Mouse (Mus musculus): Measurements from ENCODE around the gene Slc9a1. TPM values are rescaled to one million over a fixed set of nuclear protein-coding genes. Genes with fewer than 3 reads are reported as not detected.

Gene Slc9a1
- polyA plus RNA-seq, 1 experiment, result 30.1 TPM

DNA sequence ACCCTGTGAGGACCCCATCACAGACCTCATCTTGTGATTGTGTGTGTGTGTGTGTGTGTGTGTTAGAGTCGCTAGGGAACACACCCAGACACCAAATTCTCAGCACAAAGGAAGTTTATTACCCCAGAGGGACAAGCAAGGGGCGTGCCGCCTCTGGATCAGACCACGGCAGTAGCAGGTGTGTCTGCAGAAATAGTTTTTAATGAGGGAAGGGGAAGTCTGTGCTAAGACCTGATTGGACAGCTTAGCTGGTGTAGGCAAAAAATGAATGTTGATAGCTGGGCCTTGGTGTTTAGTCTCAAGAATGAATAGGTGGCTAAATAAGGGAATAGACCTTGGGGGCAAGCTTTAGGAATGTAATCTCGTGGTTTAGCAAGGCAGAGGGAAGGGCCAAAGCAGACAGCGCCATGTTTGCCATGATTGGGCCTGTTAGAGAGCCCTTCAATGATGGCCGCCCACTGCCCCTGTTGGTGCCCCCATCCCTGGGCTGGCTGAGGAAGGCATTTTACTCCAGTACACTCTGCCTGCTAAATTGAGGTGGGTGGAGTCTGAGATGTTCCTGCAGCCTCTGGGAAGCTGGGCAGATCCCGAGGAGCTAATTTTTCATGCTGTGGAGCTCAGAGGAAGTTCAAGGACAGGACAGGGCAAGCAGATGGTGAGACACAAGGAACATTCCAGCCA is 79.3 kb downstream of the Slc9a1 start:
- TF ChIP-seq CTCF (conservative IDR thresholded peaks at IDR 0.05; ENCODE audit: insufficient read depth, insufficient read length, low read depth, low read length), result no peak
- no peak overlapping the region for H3K27ac ChIP-seq (ENCODE audit: insufficient read depth, low read depth, low read length)
- no peak overlapping the region for H3K4me3 ChIP-seq (ENCODE audit: insufficient read depth, low read depth, low read length)
- H3K36me3 ChIP-seq (ENCODE audit: control insufficient read depth, insufficient read depth, low read length), result no peaks in the 10 kb centered on the region
- WGBS, result 68% methylated on average over 8 of the region's 8 CpGs
- H3K27me3 ChIP-seq (replicated peaks; ENCODE audit: control insufficient read depth, insufficient read depth, low read length), result no peaks in the 10 kb centered on the region
- no peak for DNase-seq
- H3K4me1 ChIP-seq (ENCODE audit: control insufficient read depth, insufficient read depth, low read length), result no peaks in the 10 kb centered on the region

DNA sequence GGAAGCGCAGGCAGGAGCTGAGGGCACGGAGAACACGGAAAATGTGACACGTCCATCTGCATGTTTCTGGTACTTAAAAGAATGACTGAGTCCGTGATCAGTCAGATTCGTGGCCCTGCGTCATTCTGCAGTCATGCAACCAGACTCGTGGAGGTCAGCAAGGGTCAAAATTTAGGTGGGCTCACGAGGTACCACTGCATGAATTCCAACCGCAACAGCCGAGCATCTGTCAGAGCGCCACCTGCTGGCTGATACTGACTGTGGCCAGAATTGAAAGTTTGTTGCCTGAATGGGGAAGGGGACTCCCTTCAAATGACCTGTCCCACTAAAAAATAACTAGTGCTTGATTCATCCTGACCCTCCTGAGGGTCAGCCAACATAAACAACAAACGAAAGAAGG is 80.2 kb downstream of the Slc9a1 start:
- Histone ChIP-seq H3K4me1 (ENCODE audit: control insufficient read depth, insufficient read depth, low read length) (no peaks in the 10 kb centered on the region), H3K27me3 (replicated peaks; ENCODE audit: control insufficient read depth, insufficient read depth, low read length) (no peaks in the 10 kb centered on the region), H3K4me3 (ENCODE audit: insufficient read depth, low read depth, low read length) (no peak overlapping the region), H3K36me3 (ENCODE audit: control insufficient read depth, insufficient read depth, low read length) (no peaks in the 10 kb centered on the region), H3K27ac (ENCODE audit: insufficient read depth, low read depth, low read length) (no peak overlapping the region)
- TF ChIP-seq CTCF (conservative IDR thresholded peaks at IDR 0.05; ENCODE audit: insufficient read depth, insufficient read length, low read depth, low read length) (peak; percentile 75), POLR2A (IDR thresholded peaks at IDR 0.05; ENCODE audit: low read depth, low read length) (no peak)
- peak; percentile 38 for DNase-seq
- 18% methylated on average over 13 of the region's 13 CpGs for WGBS

DNA sequence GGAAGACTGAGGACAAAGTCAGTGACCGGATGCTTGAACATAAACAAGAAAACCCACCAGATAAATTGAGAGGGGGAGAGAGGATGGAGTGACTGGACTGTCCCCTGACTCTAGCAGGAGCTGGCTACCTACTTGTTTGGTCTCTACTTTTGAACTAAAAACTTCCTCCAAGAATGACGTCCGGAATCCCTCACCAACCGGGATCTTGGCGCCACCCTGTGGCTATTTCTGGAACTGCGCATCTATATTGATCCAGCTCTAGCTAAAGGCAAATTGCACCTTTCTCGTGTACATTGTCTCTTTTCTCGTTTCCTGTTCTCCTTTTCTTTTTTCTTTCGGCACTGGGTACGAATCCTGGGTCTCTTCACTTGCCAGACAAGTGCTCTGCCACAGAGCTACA is 82.0 kb downstream of the Slc9a1 start:
- H3K27ac ChIP-seq (ENCODE audit: insufficient read depth, low read depth, low read length), result no peak overlapping the region
- no peaks in the 10 kb centered on the region for H3K4me1 ChIP-seq (ENCODE audit: control insufficient read depth, insufficient read depth, low read length)
- H3K27me3 ChIP-seq (replicated peaks; ENCODE audit: control insufficient read depth, insufficient read depth, low read length), result no peaks in the 10 kb centered on the region
- TF ChIP-seq POLR2A (IDR thresholded peaks at IDR 0.05; ENCODE audit: low read depth, low read length) (no peak), CTCF (conservative IDR thresholded peaks at IDR 0.05; ENCODE audit: insufficient read depth, insufficient read length, low read depth, low read length) (peak; percentile 92)
- no peaks in the 10 kb centered on the region for H3K36me3 ChIP-seq (ENCODE audit: control insufficient read depth, insufficient read depth, low read length)
- DNase-seq, result peak; percentile 83
- 5% methylated on average over 10 of the region's 10 CpGs for WGBS
- H3K4me3 ChIP-seq (ENCODE audit: insufficient read depth, low read depth, low read length), result no peak overlapping the region

DNA sequence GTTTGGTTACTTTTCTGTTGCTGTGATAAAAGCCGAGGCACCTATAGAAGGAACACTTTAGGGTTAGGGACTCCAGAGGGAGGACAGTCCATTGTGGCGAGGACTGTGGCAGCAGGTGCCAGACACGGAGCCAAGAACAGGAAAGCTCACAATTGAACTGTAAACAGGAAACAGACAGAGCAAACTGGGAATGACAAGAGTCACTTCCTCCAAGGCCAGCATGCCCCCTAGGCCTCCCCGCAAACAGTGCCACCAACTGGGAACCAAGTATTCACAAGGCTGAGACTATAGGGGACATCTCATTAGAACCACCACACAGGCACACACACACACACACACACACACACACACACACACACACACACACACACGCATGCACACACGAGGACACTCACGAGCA is 82.9 kb downstream of the Slc9a1 start:
- TF ChIP-seq POLR2A (IDR thresholded peaks at IDR 0.05; ENCODE audit: low read depth, low read length) (no peak), CTCF (conservative IDR thresholded peaks at IDR 0.05; ENCODE audit: insufficient read depth, insufficient read length, low read depth, low read length) (no peak)
- WGBS, result 80% methylated on average over 7 of the region's 7 CpGs
- H3K4me3 ChIP-seq (ENCODE audit: insufficient read depth, low read depth, low read length), result no peak overlapping the region
- no peaks in the 10 kb centered on the region for H3K27me3 ChIP-seq (replicated peaks; ENCODE audit: control insufficient read depth, insufficient read depth, low read length)
- no peaks in the 10 kb centered on the region for H3K36me3 ChIP-seq (ENCODE audit: control insufficient read depth, insufficient read depth, low read length)
- no peak overlapping the region for H3K27ac ChIP-seq (ENCODE audit: insufficient read depth, low read depth, low read length)
- no peak for DNase-seq
- H3K4me1 ChIP-seq (ENCODE audit: control insufficient read depth, insufficient read depth, low read length), result no peaks in the 10 kb centered on the region

DNA sequence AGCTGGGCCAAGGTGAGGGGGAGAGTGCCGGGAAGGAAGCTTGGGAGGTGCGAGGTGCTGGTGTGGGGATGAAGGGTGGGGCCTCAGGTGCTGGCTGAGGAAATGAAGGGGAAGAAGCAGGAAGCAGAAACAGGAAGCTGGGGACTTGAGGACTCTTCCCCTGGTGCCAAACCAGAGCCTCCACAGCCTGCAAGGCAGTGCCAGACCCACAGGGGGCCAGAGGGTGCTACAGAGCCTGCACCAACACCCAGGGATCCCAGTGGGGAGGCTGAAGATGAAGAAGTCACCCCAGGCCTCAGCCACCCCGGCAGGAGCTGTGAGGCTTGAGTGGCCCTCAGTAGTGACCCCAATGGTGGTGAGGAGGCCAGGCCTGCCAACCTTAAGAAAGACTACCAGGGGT is 88.5 kb downstream of the Slc9a1 start:
- H3K4me3 ChIP-seq (ENCODE audit: insufficient read depth, low read depth, low read length), result no peak overlapping the region
- WGBS, result 78% methylated on average over 3 of the region's 3 CpGs
- H3K27me3 ChIP-seq (replicated peaks; ENCODE audit: control insufficient read depth, insufficient read depth, low read length), result no peaks in the 10 kb centered on the region

DNA sequence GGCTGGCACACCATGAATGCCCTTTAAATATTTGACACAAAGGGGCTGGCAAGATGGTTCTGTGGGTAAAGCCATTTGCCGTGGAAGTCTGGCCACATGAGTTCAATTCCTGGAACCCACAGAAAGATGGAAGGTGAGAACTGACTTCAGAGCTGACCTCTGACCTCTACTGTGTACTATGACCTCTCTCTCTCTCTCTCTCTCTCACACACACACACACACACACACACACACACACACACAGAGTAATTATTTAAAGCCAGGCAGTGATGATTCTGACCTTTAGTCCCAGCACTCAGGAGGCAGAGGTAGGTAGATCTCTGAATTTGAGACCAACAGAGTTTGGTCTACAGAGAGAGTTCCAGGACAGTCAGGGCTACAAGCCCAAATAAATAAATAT is 90.5 kb downstream of the Slc9a1 start:
- H3K27me3 ChIP-seq (replicated peaks; ENCODE audit: control insufficient read depth, insufficient read depth, low read length), result no peaks in the 10 kb centered on the region
- no peak overlapping the region for H3K27ac ChIP-seq (ENCODE audit: insufficient read depth, low read depth, low read length)
- no peak overlapping the region for H3K4me3 ChIP-seq (ENCODE audit: insufficient read depth, low read depth, low read length)
- 68% methylated on average over 1 of the region's 1 CpGs for WGBS
- no peaks in the 10 kb centered on the region for H3K4me1 ChIP-seq (ENCODE audit: control insufficient read depth, insufficient read depth, low read length)
- H3K36me3 ChIP-seq (ENCODE audit: control insufficient read depth, insufficient read depth, low read length), result no peaks in the 10 kb centered on the region
- no peak for TF ChIP-seq POLR2A (IDR thresholded peaks at IDR 0.05; ENCODE audit: low read depth, low read length)
- peak; percentile 73 for DNase-seq

More for the DNA sequence above, 88.5 kb downstream of the Slc9a1 start:
- TF ChIP-seq CTCF (conservative IDR thresholded peaks at IDR 0.05; ENCODE audit: insufficient read depth, insufficient read length, low read depth, low read length), result no peak
- no peak for TF ChIP-seq POLR2A (IDR thresholded peaks at IDR 0.05; ENCODE audit: low read depth, low read length)
- no peak for DNase-seq
- H3K27ac ChIP-seq (ENCODE audit: insufficient read depth, low read depth, low read length), result no peak overlapping the region
- no peaks in the 10 kb centered on the region for H3K36me3 ChIP-seq (ENCODE audit: control insufficient read depth, insufficient read depth, low read length)
- no peaks in the 10 kb centered on the region for H3K4me1 ChIP-seq (ENCODE audit: control insufficient read depth, insufficient read depth, low read length)

DNA sequence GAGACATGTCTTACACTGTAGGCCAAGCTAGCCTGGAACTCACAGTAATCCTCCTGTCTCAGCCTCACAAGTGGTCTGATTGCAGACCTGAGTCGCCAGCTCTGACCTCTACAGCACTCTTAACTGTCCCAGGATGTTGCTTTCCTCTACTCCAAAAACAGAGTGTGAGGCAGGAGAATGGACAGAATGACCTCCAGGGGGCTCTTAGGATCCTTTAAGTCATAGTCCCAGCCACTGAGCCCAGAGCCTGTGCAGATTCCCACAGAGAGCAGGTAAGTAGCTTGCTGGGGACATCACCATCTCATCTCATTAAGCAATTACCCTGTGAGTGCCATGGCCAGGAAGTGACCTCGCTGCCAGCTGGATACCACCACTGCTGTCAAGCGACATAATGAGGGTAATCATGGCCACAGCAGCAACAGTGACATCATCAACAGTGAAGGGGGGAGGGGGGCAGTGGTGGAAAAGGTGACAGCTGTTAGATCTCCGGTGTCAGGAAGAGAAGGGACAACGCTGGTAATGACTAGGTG is 91.4 kb downstream of the Slc9a1 start:
- no peak for TF ChIP-seq POLR2A (IDR thresholded peaks at IDR 0.05; ENCODE audit: low read depth, low read length)
- TF ChIP-seq CTCF (conservative IDR thresholded peaks at IDR 0.05; ENCODE audit: insufficient read depth, insufficient read length, low read depth, low read length), result no peak
- H3K27ac ChIP-seq (ENCODE audit: insufficient read depth, low read depth, low read length), result no peak overlapping the region
- no peak for DNase-seq
- no peak overlapping the region for H3K4me3 ChIP-seq (ENCODE audit: insufficient read depth, low read depth, low read length)
- no peaks in the 10 kb centered on the region for H3K36me3 ChIP-seq (ENCODE audit: control insufficient read depth, insufficient read depth, low read length)
- WGBS, result 60% methylated on average over 5 of the region's 5 CpGs
- H3K27me3 ChIP-seq (replicated peaks; ENCODE audit: control insufficient read depth, insufficient read depth, low read length), result no peaks in the 10 kb centered on the region
- no peaks in the 10 kb centered on the region for H3K4me1 ChIP-seq (ENCODE audit: control insufficient read depth, insufficient read depth, low read length)
